Mouse (Mus musculus): Measurements from ENCODE around the gene Ksr1. TPM values are rescaled to one million over a fixed set of nuclear protein-coding genes. Genes with fewer than 3 reads are reported as not detected.

Gene Ksr1
- polyA plus RNA-seq, 1 experiment from 2014 or later: 0.67 TPM

GRCm38 (mm10) chr11:79144741-79145140 lies 1.5 kb downstream of the Ksr1 start:
- Histone ChIP-seq H3K4me2 (replicated peaks; ENCODE audit: low read depth) (peak overlapping the region; percentile 77), H3K36me3 (ENCODE audit: control insufficient read depth, insufficient read depth, low read length) (no peaks in the 10 kb centered on the region), H3K27ac (replicated peaks) (no peak overlapping the region), H3K4me1 (replicated peaks; ENCODE audit: control insufficient read depth, insufficient read depth) (peaks cover 6% of the 10 kb centered on the region; the same call in 1 of the 2 replicates), H3K9ac (ENCODE audit: low read length) (peak overlapping the region; percentile 88; the same call in 1 of the 2 replicates), H3K27me3 (ENCODE audit: control insufficient read depth, insufficient read depth, low read length) (no peaks in the 10 kb centered on the region), H3K4me3 (ENCODE audit: low read depth, low read length) (peak overlapping the region; percentile 94), H3K9me3 (ENCODE audit: control insufficient read depth, low read length) (no peaks in the 10 kb centered on the region)
- TF ChIP-seq CTCF (IDR thresholded peaks at IDR 0.05; ENCODE audit: low read depth): no peak
- TF ChIP-seq EP300 (optimal IDR thresholded peaks at IDR 0.05): no peak
- no peak for DNase-seq (ENCODE audit: low spot score)
- WGBS: 33% methylated on average over 1 of the region's 1 CpGs
- ATAC-seq (ENCODE audit: low FRiP score, low TSS enrichment): no peak

GRCm38 (mm10) chr11:79144043-79144591 lies 2.1 kb downstream of the Ksr1 start:
- 82% methylated on average over 2 of the region's 2 CpGs for WGBS
- H3K36me3 ChIP-seq (ENCODE audit: control insufficient read depth, insufficient read depth, low read length): no peaks in the 10 kb centered on the region
- TF ChIP-seq CTCF (IDR thresholded peaks at IDR 0.05; ENCODE audit: low read depth): no peak
- no peak for TF ChIP-seq EP300 (optimal IDR thresholded peaks at IDR 0.05)
- H3K9ac ChIP-seq (ENCODE audit: low read length): no peak overlapping the region; the same call in 1 of the 2 replicates
- peak overlapping the region; percentile 77; the same call in 1 of the 2 replicates for H3K4me2 ChIP-seq (replicated peaks; ENCODE audit: low read depth)
- no peaks in the 10 kb centered on the region for H3K27me3 ChIP-seq (ENCODE audit: control insufficient read depth, insufficient read depth, low read length)
- ATAC-seq (ENCODE audit: low FRiP score, low TSS enrichment) (no peak), DNase-seq (ENCODE audit: low spot score) (no peak)
- no peak overlapping the region for H3K27ac ChIP-seq (replicated peaks)
- peaks cover 6% of the 10 kb centered on the region; the same call in 1 of the 2 replicates for H3K4me1 ChIP-seq (replicated peaks; ENCODE audit: control insufficient read depth, insufficient read depth)
- H3K9me3 ChIP-seq (ENCODE audit: control insufficient read depth, low read length): no peaks in the 10 kb centered on the region
- peak overlapping the region; percentile 94; the same call in 1 of the 2 replicates for H3K4me3 ChIP-seq (ENCODE audit: low read depth, low read length)

- peaks cover 6% of the 10 kb centered on the region; the same call in 1 of the 2 replicates for H3K4me1 ChIP-seq (replicated peaks; ENCODE audit: control insufficient read depth, insufficient read depth)
- no peaks in the 10 kb centered on the region for H3K27me3 ChIP-seq (ENCODE audit: control insufficient read depth, insufficient read depth, low read length)
- H3K9me3 ChIP-seq (ENCODE audit: control insufficient read depth, low read length): no peaks in the 10 kb centered on the region
- H3K27ac ChIP-seq (replicated peaks): no peak overlapping the region
- no peak overlapping the region for H3K4me2 ChIP-seq (replicated peaks; ENCODE audit: low read depth)
- no peaks in the 10 kb centered on the region for H3K36me3 ChIP-seq (ENCODE audit: control insufficient read depth, insufficient read depth, low read length)
- 83% methylated on average over 3 of the region's 3 CpGs for WGBS
- TF ChIP-seq EP300 (optimal IDR thresholded peaks at IDR 0.05) (no peak), CTCF (IDR thresholded peaks at IDR 0.05; ENCODE audit: low read depth) (peak; percentile 36)
- DNase-seq (ENCODE audit: low spot score) (no peak), ATAC-seq (ENCODE audit: low FRiP score, low TSS enrichment) (no peak)
- H3K9ac ChIP-seq (ENCODE audit: low read length): no peak overlapping the region
- H3K4me3 ChIP-seq (ENCODE audit: low read depth, low read length): no peak overlapping the region
Measured at GRCm38 (mm10) chr11:79143322-79143721, 2.9 kb downstream of the Ksr1 start.

- no peak for DNase-seq (ENCODE audit: low spot score)
- Histone ChIP-seq H3K9me3 (ENCODE audit: control insufficient read depth, low read length) (no peaks in the 10 kb centered on the region), H3K9ac (ENCODE audit: low read length) (no peak overlapping the region), H3K4me1 (replicated peaks; ENCODE audit: control insufficient read depth, insufficient read depth) (peaks cover 6% of the 10 kb centered on the region; the same call in 1 of the 2 replicates), H3K27me3 (ENCODE audit: control insufficient read depth, insufficient read depth, low read length) (no peaks in the 10 kb centered on the region), H3K36me3 (ENCODE audit: control insufficient read depth, insufficient read depth, low read length) (no peaks in the 10 kb centered on the region), H3K4me3 (ENCODE audit: low read depth, low read length) (no peak overlapping the region), H3K4me2 (replicated peaks; ENCODE audit: low read depth) (no peak overlapping the region), H3K27ac (replicated peaks) (no peak overlapping the region)
- WGBS: 82% methylated on average over 11 of the region's 11 CpGs
- TF ChIP-seq EP300 (optimal IDR thresholded peaks at IDR 0.05) (no peak), CTCF (IDR thresholded peaks at IDR 0.05; ENCODE audit: low read depth) (no peak)
- ATAC-seq (ENCODE audit: low FRiP score, low TSS enrichment): no peak
Measured at GRCm38 (mm10) chr11:79142381-79142780, 3.8 kb downstream of the Ksr1 start.

- Histone ChIP-seq H3K4me3 (ENCODE audit: low read depth, low read length) (no peak overlapping the region), H3K27me3 (ENCODE audit: control insufficient read depth, insufficient read depth, low read length) (no peaks in the 10 kb centered on the region), H3K4me2 (replicated peaks; ENCODE audit: low read depth) (no peak overlapping the region), H3K4me1 (replicated peaks; ENCODE audit: control insufficient read depth, insufficient read depth) (peaks cover 6% of the 10 kb centered on the region; the same call in 1 of the 2 replicates), H3K9ac (ENCODE audit: low read length) (no peak overlapping the region), H3K36me3 (ENCODE audit: control insufficient read depth, insufficient read depth, low read length) (no peaks in the 10 kb centered on the region), H3K9me3 (ENCODE audit: control insufficient read depth, low read length) (no peaks in the 10 kb centered on the region), H3K27ac (replicated peaks) (no peak overlapping the region)
- 33% methylated on average over 11 of the region's 11 CpGs for WGBS
- DNase-seq (ENCODE audit: low spot score) (no peak), ATAC-seq (ENCODE audit: low FRiP score, low TSS enrichment) (no peak)
- no peak for TF ChIP-seq EP300 (optimal IDR thresholded peaks at IDR 0.05)
- TF ChIP-seq CTCF (IDR thresholded peaks at IDR 0.05; ENCODE audit: low read depth): peak; percentile 17; the same call in 1 of the 2 replicates
Measured at GRCm38 (mm10) chr11:79141235-79142109, 4.7 kb downstream of the Ksr1 start.
